Mouse (Mus musculus) neural tube, embryonic 15.5 days (tissue): ENCODE data around the gene Rragc. TPM values are rescaled to one million over a fixed set of nuclear protein-coding genes. Genes with fewer than 3 reads are reported as not detected.
"Not testable (repeated sequence)": the region's sequence is repeated elsewhere in the genome, so short reads cannot be mapped to it uniquely, and the experiment has no call there.

ENCODE experiments used
- ATAC-seq: fragments of 200-750 bp; cut with Nextera tagmentation; 2 replicates; pipeline ENCODE4 v1.8.0; 2017; ENCODE audit warnings: mild to moderate bottlenecking, moderate TSS enrichment, moderate library complexity; ENCODE audit not compliant: low FRiP score
- H3K27ac ChIP-seq: fragments of 300-500 bp; sonication (generic); replicated peaks from 2 replicates; pipeline ENCODE4 v1.5.1; 2015; ENCODE audit warnings: mild to moderate bottlenecking, inconsistent platforms
- H3K27me3 ChIP-seq: fragments of 300-500 bp; sonication (generic); replicated peaks from 2 replicates; pipeline ENCODE4 v1.6.1; 2015; ENCODE audit warnings: inconsistent platforms
- H3K36me3 ChIP-seq: fragments of 300-500 bp; sonication (generic); 2 replicates; pipeline ENCODE4 v1.6.1; 2015; ENCODE audit warnings: inconsistent platforms
- H3K4me1 ChIP-seq: fragments of 300-500 bp; sonication (generic); 2 replicates; pipeline ENCODE4 v1.6.1; 2015; ENCODE audit warnings: inconsistent platforms
- H3K4me2 ChIP-seq: fragments of 300-500 bp; sonication (generic); 2 replicates; pipeline ENCODE4 v1.6.1; 2015; ENCODE audit warnings: inconsistent platforms, mild to moderate bottlenecking, moderate library complexity
- H3K4me3 ChIP-seq: fragments of 300-500 bp; sonication (generic); replicated peaks from 2 replicates; pipeline ENCODE4 v1.5.1; 2015; ENCODE audit warnings: mild to moderate bottlenecking, inconsistent platforms
- H3K9ac ChIP-seq: fragments of 300-500 bp; sonication (generic); replicated peaks from 2 replicates; pipeline ENCODE4 v1.6.1; 2015; ENCODE audit warnings: mild to moderate bottlenecking, inconsistent platforms
- H3K9me3 ChIP-seq: fragments of 300-500 bp; sonication (generic); replicated peaks from 2 replicates; pipeline ENCODE4 v1.6.1; 2016; ENCODE audit warnings: inconsistent platforms
- WGBS: fragments of 180-500 bp; shearing (Covaris S2); methylation state at CpG from one replicate; pipeline ENCODE4 v1.1.7; 2015; ENCODE audit warnings: mixed read lengths; 5-methylcytosine and 5-hydroxymethylcytosine counted together
- polyA plus RNA-seq: library from polyadenylated mRNA; unstranded; fragments of >200 nt; fragmentation: Nextera tagmentation; extraction: Ambion mirVana; gene quantifications from 2 replicates; pipeline ENCODE4 v1.2.1, GENCODE M21; 2015

The Rragc gene
- polyA plus RNA-seq, 1 experiment from 2014 or later, result 44.4 TPM

- Histone ChIP-seq H3K4me2 (no peak overlapping the region), H3K4me3 (no peak overlapping the region), H3K4me1 (peaks cover 18% of the 10 kb centered on the region), H3K36me3 (peaks cover 49% of the 10 kb centered on the region), H3K9ac (no peak overlapping the region), H3K27me3 (no peaks in the 10 kb centered on the region), H3K9me3 (no peaks in the 10 kb centered on the region), H3K27ac (no peak overlapping the region)
- WGBS, result over 99% methylated on average over 4 of the region's 4 CpGs
- ATAC-seq, result no peak
These were observed 3.9 kb downstream of the Rragc start for GRCm38 (mm10) chr4:123921055-123921565.

- H3K9ac ChIP-seq, result no peak overlapping the region
- no peak overlapping the region for H3K4me3 ChIP-seq
These were observed 10.7 kb downstream of the Rragc start for GRCm38 (mm10) chr4:123927961-123928360.

GRCm38 (mm10) chr4:123929994-123930393 is 12.7 kb downstream of the Rragc start:
- H3K36me3 ChIP-seq, result peaks cover 73% of the 10 kb centered on the region
- no peak for ATAC-seq
- 99% methylated on average over 4 of the region's 4 CpGs for WGBS

More at GRCm38 (mm10) chr4:123927961-123928360, 10.7 kb downstream of the Rragc start:
- Histone ChIP-seq H3K4me1 (no peaks in the 10 kb centered on the region), H3K9me3 (no peaks in the 10 kb centered on the region), H3K27ac (no peak overlapping the region), H3K27me3 (no peaks in the 10 kb centered on the region), H3K4me2 (no peak overlapping the region), H3K36me3 (peaks cover 75% of the 10 kb centered on the region)
- ATAC-seq, result no peak

GRCm38 (mm10) chr4:123934306-123934705 is 17.1 kb downstream of the Rragc start:
- Histone ChIP-seq H3K36me3 (peaks cover 68% of the 10 kb centered on the region), H3K4me2 (no peak overlapping the region), H3K4me3 (no peak overlapping the region), H3K27me3 (no peaks in the 10 kb centered on the region), H3K4me1 (no peaks in the 10 kb centered on the region), H3K27ac (no peak overlapping the region), H3K9me3 (no peaks in the 10 kb centered on the region), H3K9ac (no peak overlapping the region)
- WGBS, result 90% methylated on average over 4 of the region's 4 CpGs
- ATAC-seq, result no peak

More at GRCm38 (mm10) chr4:123929994-123930393, 12.7 kb downstream of the Rragc start:
- no peak overlapping the region for H3K27ac ChIP-seq
- no peaks in the 10 kb centered on the region for H3K9me3 ChIP-seq
- no peak overlapping the region for H3K4me2 ChIP-seq
- no peaks in the 10 kb centered on the region for H3K4me1 ChIP-seq
- no peak overlapping the region for H3K4me3 ChIP-seq
- no peaks in the 10 kb centered on the region for H3K27me3 ChIP-seq
- H3K9ac ChIP-seq, result no peak overlapping the region

- no peak overlapping the region for H3K27ac ChIP-seq
- no peak overlapping the region for H3K4me3 ChIP-seq
- no peak for ATAC-seq
- H3K4me2 ChIP-seq, result no peak overlapping the region
- WGBS, result 94% methylated on average over 7 of the region's 7 CpGs
- H3K9ac ChIP-seq, result no peak overlapping the region
- peaks cover 54% of the 10 kb centered on the region for H3K36me3 ChIP-seq
- no peaks in the 10 kb centered on the region for H3K27me3 ChIP-seq
- H3K4me1 ChIP-seq, result no peaks in the 10 kb centered on the region
- H3K9me3 ChIP-seq, result no peaks in the 10 kb centered on the region
These were observed 18.8 kb downstream of the Rragc start for GRCm38 (mm10) chr4:123936059-123936458.

GRCm38 (mm10) chr4:123939838-123940237 is 22.6 kb downstream of the Rragc start:
- H3K4me2 ChIP-seq, result no peak overlapping the region
- WGBS, result 6% methylated on average over 4 of the region's 4 CpGs
- no peaks in the 10 kb centered on the region for H3K4me1 ChIP-seq
- no peak overlapping the region for H3K4me3 ChIP-seq
- 0 out of 2 replicates have a peak, but pooled peaks cover 6% of the 10 kb centered on the region for H3K27me3 ChIP-seq
- ATAC-seq, result no peak
- H3K9me3 ChIP-seq, result no peaks in the 10 kb centered on the region
- H3K36me3 ChIP-seq, result peaks cover 24% of the 10 kb centered on the region
- no peak overlapping the region for H3K9ac ChIP-seq
- H3K27ac ChIP-seq, result no peak overlapping the region

GRCm38 (mm10) chr4:123940878-123941277 is 23.6 kb downstream of the Rragc start:
- H3K9ac ChIP-seq, H3K9me3 ChIP-seq, H3K27me3 ChIP-seq, H3K4me2 ChIP-seq, ATAC-seq, H3K27ac ChIP-seq, H3K4me1 ChIP-seq, H3K4me3 ChIP-seq: not testable (repeated sequence)
- 79% methylated on average over 7 of the region's 7 CpGs for WGBS
- peaks cover 15% of the 10 kb centered on the region for H3K36me3 ChIP-seq

- Histone ChIP-seq H3K9ac (no peak overlapping the region), H3K4me3 (no peak overlapping the region), H3K27ac (no peak overlapping the region), H3K4me2 (no peak overlapping the region), H3K36me3 (no peaks in the 10 kb centered on the region), H3K9me3 (no peaks in the 10 kb centered on the region), H3K4me1 (no peaks in the 10 kb centered on the region), H3K27me3 (peaks cover 16% of the 10 kb centered on the region)
- no peak for ATAC-seq
- WGBS, result 83% methylated on average over 4 of the region's 4 CpGs
These were observed 29.5 kb downstream of the Rragc start for GRCm38 (mm10) chr4:123946701-123947100.

- Histone ChIP-seq H3K4me3 (no peak overlapping the region), H3K4me1 (no peaks in the 10 kb centered on the region), H3K27me3 (peaks cover 13% of the 10 kb centered on the region), H3K9me3 (no peaks in the 10 kb centered on the region), H3K36me3 (no peaks in the 10 kb centered on the region), H3K4me2 (no peak overlapping the region), H3K9ac (no peak overlapping the region), H3K27ac (no peak overlapping the region)
- WGBS, result 56% methylated on average over 5 of the region's 5 CpGs
- no peak for ATAC-seq
These were observed 29.9 kb downstream of the Rragc start for GRCm38 (mm10) chr4:123947149-123947548.

- Histone ChIP-seq H3K4me2 (no peak overlapping the region), H3K4me3 (no peak overlapping the region), H3K9ac (no peak overlapping the region), H3K27me3 (peaks cover 16% of the 10 kb centered on the region), H3K4me1 (no peaks in the 10 kb centered on the region), H3K9me3 (no peaks in the 10 kb centered on the region), H3K27ac (no peak overlapping the region), H3K36me3 (no peaks in the 10 kb centered on the region)
- no peak for ATAC-seq
- 61% methylated on average over 6 of the region's 6 CpGs for WGBS
These were observed 31.7 kb downstream of the Rragc start for GRCm38 (mm10) chr4:123948901-123949300.

- H3K4me1 ChIP-seq, result no peaks in the 10 kb centered on the region
- no peak overlapping the region for H3K4me3 ChIP-seq
- H3K4me2 ChIP-seq, result no peak overlapping the region
- H3K9me3 ChIP-seq, result no peaks in the 10 kb centered on the region
- 80% methylated on average over 10 of the region's 10 CpGs for WGBS
- H3K27me3 ChIP-seq, result peaks cover 24% of the 10 kb centered on the region
- no peak overlapping the region for H3K27ac ChIP-seq
- no peak overlapping the region for H3K9ac ChIP-seq
- no peaks in the 10 kb centered on the region for H3K36me3 ChIP-seq
- ATAC-seq, result no peak
These were observed 32.4 kb downstream of the Rragc start for GRCm38 (mm10) chr4:123949649-123950048.

GRCm38 (mm10) chr4:123952059-123952458 is 34.8 kb downstream of the Rragc start:
- H3K27me3 ChIP-seq, result peaks cover 41% of the 10 kb centered on the region
- no peak overlapping the region for H3K4me3 ChIP-seq
- ATAC-seq, result no peak
- H3K9ac ChIP-seq, result no peak overlapping the region
- H3K27ac ChIP-seq, result no peak overlapping the region
- H3K4me2 ChIP-seq, result no peak overlapping the region
- H3K4me1 ChIP-seq, result peaks cover 6% of the 10 kb centered on the region
- WGBS, result 26% methylated on average over 7 of the region's 8 CpGs
- H3K9me3 ChIP-seq, result no peaks in the 10 kb centered on the region
- H3K36me3 ChIP-seq, result no peaks in the 10 kb centered on the region
